Mouse (Mus musculus): ENCODE measurements around the gene Asb6.
A peak's percentile ranks its signal among the peaks of the same experiment; 100 is the strongest.

Gene Asb6

DNA sequence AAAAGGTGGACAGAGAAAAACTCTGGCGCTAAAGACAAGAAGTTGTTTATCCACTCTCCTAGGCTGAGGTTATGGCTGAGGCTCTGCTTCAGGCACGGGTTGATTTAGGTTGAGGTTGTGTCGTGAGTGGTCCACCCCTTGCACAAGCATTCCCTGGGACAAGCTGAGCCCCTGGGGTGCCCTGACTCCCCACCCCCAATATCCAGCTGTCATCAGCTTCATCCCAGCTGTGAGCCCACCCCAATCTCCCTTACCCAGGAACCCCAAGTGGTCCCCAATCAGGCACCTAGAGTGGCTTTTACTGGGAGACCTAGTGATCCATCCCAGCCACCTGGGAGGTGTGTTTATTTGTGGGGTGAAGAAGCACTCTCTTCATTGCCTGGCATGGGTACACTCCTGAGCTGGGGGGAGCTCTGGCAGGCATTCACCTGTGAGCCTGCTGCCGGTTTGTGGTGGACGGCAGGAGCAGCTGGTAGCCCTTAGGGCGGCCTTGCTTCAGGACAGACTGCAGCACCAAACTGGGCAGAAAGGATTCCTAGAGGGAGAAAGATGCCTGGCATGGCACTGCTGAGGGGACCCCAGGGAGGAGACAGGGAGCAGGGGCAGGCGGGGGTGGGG, 34.8 kb downstream of the Asb6 start:
- DNase-seq (ENCODE audit: low spot score), result no peak

DNA sequence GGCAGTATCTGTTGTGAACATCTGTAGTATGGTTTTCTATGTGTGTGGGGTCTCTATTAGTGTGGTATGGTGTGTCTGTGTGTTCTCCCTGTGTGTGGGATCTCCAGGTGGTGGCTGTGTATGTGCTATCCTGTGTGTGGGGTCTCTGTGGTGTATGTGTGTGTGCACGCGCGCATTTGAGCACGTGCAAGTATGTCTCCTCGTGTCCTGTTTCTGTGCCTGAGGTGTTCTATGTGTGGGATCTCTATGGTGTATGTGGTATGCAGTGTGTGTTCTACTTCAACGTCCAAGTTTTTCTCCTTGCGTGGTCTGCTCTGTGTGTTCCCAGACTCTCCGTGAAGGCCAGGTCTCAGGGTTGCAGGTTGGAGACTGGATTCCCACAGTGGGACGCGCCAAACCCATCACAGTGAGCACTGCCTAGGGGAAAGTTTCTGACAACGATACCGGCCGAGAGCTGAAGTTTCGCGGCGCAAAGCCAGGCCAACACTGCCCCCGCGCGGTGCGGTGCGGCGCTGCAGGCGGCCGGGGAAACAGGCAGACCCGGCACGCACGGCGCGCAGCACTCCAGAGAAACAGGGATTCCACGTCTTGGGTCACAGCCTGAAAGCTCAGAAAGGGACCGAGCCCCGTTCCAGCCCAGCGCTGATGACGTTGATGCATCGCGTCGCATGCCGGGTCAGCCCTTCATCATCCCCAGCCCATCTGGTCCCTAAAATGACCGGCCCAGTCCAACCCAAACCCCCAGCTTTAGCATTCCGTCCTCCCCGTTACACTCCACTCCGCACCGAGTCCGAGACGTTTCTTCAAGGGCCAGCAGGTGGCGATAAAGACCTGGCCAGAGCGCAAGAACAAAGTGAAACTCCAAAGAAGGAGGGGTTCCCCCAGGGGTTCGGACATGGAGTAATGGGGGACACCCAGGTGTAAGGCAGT, 35.7 kb downstream of the Asb6 start:
- peak; percentile 87 for DNase-seq (ENCODE audit: low spot score)

DNA sequence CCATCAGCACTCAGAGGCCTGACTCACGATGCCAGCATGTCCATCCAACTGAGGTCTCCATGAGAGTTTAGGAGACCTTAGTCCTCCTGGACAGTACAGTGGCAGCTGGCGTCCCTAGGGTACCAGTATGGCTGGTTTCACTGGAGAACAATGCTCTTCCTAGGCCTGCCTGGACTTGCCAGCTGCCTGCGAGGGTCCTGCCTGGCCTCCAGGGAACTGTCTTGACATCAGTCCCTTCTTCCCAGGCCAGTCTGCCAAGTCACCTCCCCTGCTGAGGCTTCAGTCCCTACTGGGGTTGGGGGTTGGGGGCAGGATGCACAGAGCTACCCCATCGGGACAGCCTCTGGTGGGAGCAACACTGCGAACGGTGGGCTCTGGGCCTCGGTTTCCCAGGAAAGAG, 38.1 kb downstream of the Asb6 start:
- no peak for DNase-seq (ENCODE audit: low spot score)

DNA sequence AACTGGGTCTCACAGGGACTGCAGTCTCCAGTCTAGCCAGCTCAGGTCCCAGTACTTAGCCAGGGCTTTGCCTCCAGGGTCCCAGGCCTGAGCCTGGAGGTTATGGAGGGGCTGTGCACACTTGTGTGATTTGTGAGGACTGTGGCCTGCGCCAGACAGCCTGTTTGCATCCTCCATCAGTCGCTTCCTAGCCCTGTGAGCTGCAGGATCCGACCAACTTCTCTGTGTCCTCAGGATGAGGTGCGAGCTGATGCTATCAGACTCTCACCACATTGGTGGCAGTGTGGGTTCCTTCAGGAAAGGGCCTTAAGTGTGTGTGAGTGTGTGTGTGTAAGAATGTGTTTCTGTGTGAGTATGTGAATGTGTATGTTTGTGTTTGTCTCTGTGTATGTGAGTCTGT, 42.7 kb downstream of the Asb6 start:
- DNase-seq (ENCODE audit: low spot score), result no peak

DNA sequence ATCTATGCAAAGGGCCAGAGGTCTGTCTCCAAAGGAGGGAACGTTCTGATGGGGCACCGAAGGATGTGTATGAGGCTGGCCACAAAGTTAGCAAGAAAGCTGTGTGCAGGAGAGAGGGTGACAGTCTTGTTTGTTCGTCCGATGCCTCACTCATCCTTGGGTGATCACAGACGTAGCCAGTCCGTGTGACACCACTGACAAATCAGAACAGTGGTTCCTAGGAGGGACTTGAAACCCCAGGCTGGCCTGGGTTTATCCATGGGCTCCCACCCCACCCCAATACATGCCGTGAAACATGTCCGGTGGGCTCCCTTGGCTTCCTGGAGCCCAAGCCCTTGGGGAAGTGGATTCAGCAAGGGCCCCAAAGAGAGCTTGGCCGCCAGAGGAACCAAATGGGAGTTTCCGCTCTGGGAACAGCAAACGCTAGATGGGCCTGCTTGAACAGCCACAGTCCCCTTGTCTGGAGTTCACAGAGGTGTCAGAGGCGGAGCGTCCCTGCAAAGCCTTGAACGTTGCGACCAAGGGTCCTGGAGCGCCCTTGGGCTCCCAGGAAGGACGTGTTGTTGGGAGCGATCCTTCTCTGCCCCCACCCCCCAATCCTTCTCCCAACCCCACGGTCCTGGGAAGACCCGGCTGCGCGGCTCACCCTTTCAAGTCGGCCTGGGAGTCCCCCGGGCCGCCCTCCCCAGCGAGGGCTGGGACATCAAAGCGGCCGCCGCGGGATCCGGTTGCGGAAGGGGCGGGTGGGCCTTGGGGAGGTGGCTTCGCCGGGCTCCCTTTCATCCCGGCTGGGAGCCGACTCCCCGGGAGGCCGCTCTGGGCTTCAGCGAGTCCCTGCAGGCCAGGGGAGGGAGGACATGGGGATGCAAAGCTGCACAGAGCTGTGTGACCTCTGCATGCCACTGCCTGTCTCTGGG, 45.8 kb downstream of the Asb6 start:
- DNase-seq (ENCODE audit: low spot score), result no peak

DNA sequence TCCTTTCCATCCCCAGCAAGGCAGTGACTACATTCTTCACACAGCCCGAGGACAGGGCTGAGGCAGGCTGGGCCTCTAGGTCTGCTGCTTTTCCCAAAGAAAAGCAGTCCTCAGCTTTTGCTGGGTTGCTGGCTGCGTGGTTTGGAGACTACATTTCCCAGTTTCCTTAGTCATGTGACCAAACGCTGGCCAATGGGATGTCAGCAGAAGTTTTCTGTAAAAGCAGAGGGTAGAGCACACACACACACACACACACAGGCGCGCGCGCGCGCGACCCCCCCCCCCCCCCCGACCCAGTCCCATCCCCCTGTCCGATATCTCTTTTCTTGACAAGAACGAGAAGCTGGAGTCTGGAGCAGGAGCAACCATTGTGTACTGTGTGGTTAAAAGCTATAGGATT, 46.8 kb downstream of the Asb6 start:
- DNase-seq (ENCODE audit: low spot score), result no peak

DNA sequence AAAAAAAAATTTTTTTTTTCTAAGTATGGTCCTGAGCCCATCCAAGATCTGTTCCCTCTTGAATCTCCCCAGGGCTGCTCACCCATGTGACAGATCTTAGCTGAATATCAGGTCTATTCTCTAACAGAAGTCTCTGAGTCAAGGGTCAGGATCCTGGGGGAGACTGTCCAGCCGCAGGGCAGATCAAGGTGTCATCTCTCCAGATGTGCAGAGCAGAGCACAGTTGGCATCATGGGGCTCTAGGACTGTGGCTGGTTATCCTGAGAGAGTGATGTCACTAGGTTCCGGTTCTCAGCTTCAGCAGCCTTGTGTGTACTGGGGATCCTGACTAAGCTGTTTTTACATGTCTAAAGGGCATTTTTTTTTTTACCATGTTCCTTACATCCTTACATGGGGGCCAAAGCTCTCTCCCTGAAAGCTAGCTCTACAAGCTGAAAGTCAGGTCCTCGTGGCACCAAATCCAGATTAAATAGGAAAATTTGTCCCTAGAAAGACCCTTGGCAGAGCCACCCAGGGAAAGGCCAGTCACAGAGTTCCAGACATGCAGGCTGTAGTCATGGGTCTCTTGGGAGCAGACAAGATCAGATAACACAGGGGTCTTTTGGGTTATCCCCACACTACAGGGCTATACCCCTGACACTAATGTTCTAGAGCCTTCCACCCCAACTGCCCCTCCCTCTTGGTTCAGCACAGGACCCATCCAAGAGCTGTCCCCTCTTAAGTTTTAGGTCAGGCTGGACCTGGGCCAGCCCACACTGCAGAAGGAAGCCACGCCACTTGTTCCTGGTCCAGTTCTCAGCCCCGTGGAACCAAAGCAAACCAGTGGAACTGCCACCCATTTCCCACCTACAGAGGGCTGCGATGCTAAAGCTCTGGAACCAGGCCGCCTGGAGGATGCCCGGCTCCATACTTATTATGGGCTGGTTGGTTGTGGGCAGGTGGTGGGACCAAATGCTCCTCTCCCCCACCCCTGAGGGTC, 47.5 kb downstream of the Asb6 start:
- no peak for DNase-seq (ENCODE audit: low spot score)

DNA sequence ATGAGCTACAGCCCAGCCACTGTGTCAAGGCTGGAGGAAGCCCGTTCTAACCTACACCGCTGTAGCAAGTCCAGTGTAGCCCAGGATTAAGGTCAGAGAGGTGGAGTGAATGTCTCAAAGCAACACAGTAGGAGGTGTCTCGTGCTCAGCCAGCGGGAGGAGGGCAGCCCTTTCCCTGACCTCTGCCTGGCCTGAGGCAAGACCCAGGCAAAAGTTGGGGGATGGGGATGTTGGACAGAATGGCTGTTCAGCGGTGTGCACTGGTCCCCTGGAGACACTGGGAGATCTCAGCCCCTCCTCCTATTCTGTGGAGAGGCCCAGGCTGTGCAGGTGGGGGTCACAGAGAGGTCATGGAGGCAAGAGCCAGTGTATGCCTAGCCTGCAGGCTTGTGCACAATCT, 50.9 kb downstream of the Asb6 start:
- no peak for DNase-seq (ENCODE audit: low spot score)

DNA sequence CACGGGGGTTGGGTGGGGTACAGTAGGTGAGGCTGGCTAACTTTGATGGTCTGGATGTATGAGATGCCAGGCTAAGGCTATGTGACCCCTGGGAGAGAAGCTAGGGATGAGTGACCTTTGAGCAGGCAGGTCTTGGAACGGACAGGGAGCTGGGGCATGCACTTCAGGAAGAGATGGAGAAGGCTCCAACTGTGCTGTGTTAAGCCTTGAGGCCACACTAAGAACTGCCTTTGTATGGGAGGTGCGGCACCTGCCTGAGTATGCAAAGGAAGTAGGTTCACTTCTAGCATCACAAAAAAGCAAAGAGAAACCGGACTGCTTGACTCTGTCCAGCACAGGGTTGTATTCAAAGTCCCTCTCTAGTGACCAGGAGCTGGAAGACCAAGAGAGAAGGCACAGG, 51.9 kb downstream of the Asb6 start:
- DNase-seq (ENCODE audit: low spot score), result no peak

DNA sequence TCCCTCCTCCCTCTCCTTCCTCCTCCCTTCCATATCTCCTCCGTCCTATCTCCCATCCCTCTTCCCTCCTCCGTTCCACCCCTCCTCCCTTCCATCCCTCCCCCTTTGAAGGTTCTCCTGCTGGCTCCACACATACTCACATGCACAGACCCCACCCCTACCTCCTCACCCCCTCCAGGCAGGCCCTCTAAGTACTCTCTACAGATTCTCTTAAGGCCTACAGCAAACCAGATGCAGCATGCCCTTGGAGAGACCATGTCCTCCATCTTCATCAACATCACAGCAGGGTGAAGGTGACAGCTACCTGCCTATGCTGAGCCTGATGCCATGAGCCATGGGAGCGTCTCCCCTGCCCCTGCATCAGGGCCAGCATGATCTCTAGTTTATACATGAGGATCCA, 52.9 kb downstream of the Asb6 start:
- no peak for DNase-seq (ENCODE audit: low spot score)

DNA sequence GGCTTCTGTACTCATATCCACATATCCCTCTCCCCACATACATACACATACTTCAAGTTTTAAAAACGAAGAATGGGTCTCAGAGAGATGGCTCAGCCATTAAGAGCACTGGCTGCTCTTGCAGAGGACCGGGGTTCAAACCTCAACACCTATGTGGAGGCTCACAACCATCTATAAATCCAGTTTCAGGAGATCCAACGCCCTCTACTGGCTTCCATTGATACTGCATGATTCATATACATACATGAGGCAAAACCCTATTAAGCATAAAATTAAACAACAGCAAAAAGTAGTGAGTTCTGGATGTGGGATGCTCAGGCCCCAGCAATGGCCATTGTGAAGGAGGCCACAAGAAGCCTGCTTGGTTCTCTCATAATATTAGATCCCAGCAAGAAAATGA, 54.2 kb downstream of the Asb6 start:
- DNase-seq (ENCODE audit: low spot score), result no peak

DNA sequence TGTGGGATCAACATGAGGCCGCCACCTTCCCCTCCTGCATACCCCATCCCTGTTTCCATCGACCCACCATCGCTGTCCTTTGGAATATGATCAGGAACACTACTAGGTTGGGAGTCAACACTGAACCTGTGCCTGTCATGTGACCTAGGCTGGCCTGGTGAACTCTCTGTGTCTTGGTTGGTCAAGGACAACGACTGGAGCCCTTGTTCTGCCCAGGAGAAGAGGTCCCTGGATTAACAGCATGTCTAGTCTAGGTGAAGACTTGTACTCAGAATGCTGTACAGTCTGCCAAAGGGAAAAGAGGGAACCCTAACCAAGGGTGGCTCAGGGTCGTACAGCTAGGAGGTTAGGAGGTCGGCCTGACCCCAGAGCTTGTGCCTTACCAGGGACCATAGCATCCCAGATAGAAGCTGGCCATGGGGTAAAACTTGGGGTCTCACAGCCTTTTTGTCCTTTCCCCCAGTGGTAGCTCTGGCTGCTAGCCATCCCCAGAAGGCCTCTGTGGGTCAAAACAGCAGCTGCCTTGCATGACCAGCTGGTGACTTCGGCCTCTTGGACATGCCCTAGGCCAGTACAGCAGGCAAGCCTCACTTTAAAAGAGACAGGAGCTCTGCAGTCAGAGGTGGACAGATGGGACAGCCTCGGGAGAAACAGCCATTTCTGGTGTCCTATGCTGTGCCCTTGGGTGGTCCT, 56.7 kb downstream of the Asb6 start:
- no peak for DNase-seq (ENCODE audit: low spot score)

All from urinary bladder, postnatal 10 days (tissue).